Mouse (Mus musculus): ENCODE measurements around the gene Dcn.

Dcn gene

GRCm38 (mm10) chr10:97564957-97565856 is 85.8 kb downstream of the Dcn start, which contains the start of gene Lum:
Gene Lum (plus strand): TSS chr10:97565128.
- no peak for DNase-seq (ENCODE audit: low spot score)

- DNase-seq (ENCODE audit: low spot score) = peak; percentile 47
Observed at GRCm38 (mm10) chr10:97567489-97568135, 88.2 kb downstream of the Dcn start.
